Mouse (Mus musculus): ENCODE results near the gene Ifrd1.
A peak's percentile ranks its signal among the peaks of the same experiment; 100 is the strongest.

Ifrd1 gene

DNA sequence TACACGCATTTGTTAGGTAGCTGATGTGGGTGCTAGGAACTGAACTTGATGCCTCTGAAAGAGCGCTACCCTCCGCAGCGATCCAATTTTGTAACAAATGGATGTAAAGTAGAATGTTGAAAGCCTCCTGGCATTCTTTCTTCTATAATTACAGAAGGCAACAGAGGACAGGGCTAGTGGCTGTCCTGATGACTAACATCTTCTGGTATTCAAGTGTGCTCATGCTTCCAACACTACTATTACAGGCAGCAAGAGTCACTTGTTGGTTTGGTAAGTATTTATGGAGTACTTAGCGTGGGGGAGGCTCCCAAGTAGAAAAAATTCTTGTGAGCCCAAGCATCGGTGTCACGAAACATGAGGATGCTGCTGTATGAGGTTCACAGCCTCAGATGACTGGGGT is 9.1 kb downstream of the Ifrd1 start:
- no peak for DNase-seq

DNA sequence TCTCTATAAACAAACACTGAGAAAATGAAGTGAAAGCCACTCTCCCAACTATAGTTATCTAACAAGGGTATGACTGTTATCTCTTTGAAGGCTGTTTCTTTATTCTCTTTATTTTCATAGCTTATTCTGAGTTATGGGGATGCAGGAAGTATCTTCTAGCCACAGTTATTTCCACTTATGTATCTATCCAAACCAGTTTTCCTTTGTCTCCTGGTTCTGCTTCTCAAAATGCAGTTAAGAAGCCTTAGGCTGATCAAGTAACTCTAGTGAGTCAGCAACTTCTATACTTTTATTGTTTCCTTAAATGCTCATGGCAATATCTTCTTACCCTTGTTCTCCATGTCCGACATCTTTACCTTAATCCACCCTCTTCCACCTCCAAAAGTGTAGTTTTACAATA is 16.1 kb downstream of the Ifrd1 start:
- DNase-seq: no peak

DNA sequence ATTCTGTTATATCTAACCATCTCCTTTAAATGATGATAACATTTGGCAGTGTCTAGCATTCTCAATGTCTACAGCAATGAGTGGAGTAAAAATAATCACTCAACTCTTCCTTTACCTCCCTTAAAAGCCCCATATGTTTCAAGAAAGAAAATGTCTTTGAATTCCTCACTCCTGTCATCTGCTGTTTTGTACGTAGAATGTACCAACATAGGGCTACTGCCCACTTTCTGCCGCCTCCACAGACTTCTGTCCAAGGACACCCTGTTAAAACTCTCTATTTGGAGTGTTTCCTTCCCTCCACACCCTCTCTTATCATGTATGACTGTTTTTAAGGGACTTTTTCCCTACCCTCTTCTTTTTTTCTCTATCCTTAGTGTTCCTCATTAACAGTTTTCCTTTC is 16.7 kb downstream of the Ifrd1 start:
- no peak for DNase-seq

DNA sequence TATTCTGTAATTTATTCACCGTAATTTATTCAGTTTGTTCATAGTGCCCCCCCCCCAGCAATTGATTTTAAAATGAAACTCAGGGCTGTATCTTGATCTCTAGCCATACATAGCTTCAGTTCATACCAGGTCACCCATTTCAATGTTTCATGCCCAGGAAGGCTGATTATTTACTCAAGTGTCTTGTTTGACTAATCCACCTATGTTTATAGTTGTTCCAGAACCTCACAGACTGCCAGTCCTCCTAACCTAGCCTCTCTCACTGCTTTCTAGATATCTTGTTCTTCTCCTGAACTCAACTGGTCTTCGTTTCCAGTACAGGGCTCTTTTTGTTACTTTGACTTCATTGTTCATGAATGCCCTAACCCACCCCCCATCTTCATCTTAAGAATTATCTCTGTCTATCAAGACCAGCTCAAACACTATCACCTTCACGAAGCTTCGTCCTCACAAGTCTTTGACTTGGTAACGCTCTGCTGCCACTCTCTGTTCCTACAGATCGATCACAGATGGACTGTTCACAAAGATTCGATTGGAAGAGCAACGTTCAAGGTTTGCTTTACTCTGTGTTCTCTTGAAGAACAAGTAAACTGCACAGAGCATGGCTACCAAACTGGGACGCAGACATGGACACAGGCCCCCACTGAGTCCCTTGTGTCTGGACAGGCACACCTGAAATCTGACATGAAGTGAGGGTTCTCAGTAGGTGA is 24.0 kb downstream of the Ifrd1 start:
- DNase-seq: no peak

DNA sequence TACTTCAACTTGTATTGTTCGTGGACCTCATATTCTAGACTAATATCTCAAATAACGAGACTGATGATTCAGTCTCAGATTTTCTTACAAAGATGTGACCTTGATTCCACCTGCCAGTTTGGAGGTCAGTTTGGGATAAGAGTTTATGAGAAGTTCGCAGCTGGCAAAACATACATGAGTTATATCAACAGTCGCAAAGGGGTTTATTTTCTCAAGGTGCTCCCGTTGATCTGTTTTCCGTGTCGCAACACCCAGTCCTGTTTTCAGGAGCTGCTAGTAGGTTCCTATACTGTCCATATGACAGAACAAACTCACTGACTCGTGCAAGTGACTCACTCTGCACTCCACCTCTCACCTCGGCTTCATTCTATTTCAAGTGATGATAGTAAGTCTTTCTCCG is 24.6 kb downstream of the Ifrd1 start:
- no peak for DNase-seq

DNA sequence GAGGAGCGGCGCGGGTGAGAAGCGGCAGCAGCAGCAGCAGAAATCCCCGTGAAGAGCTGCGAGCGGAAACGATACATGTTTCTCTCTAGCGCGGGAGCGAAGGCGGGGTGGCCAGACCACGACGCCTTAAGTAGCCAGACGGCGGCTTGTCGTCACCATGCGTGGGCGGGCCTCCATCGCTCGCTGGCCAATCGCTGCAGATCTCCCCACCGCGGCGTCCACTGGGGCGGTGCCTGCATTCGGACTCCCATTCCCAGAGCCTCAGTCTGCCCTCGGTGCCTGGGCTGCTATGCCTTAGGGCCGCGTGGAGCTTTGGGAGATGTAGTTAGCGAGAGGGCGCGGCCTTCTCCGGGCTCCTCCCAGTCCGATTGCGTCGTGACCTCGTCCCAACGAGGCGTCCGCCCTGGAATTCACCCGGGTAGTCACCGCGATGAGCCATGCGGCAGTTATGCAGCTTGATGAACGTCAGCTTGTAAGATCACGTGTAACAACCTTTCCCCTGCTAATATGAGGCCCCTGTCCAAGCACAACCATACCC is 25.2 kb downstream of the Ifrd1 start:
- DNase-seq: peak; percentile 99

DNA sequence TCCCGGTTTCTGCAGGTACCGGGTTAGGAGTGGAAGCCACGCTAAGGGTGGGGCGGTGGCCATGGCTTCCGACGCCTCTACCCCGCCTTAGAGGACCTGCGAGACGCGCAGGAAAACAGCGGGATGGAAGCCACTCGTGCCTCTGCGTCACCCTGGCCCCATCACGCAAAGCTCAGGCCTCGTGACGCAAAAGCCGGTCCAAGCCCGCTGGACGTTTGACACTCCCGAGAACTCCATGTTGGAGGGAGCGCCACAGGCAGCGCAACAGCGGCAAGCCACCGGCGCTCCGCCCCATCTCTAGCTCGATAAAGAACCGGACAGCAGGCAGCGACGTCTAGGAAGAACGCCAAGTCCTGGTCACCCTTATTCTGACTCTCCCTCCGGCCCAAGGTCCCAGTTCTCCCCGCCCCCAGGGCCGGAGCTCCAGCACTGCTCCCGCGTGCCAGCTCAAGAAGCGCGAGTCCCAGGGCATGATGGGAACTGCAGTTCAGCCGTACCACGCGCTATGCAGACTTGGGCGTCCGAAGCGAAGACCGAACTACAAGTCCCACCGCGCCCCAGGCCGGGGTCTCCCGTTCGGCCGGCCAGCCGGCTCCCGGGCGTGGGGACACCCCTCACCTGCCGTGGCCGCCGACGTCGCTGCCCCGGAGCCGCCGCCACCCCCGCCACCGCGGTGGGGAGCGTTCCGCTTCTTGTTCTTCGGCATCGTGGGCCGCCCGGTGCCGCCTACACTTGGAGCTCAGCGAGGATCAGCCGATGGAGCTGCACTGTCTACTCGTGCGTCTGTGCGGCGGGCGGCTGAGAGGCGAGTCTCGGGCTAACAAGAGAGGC is 25.8 kb downstream of the Ifrd1 start:
- DNase-seq: peak; percentile 90

DNA sequence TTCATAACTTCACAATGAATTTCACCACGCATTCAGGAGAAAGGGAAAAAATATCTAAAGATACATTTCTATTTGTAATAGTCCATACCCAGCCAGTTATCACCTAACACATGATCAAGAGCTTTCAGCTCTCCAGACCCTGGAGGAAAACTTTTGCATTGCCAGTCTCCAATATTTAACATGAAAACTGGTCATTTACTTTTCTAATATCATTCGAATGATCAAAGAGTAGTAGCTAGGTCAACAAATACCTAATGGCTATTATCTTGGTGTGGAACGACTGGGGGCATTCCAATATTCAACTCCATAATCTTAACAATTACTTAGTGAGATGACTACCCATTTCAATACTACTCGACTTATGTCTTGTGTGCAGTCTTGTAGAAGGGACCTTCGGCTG is 26.7 kb downstream of the Ifrd1 start:
- no peak for DNase-seq

DNA sequence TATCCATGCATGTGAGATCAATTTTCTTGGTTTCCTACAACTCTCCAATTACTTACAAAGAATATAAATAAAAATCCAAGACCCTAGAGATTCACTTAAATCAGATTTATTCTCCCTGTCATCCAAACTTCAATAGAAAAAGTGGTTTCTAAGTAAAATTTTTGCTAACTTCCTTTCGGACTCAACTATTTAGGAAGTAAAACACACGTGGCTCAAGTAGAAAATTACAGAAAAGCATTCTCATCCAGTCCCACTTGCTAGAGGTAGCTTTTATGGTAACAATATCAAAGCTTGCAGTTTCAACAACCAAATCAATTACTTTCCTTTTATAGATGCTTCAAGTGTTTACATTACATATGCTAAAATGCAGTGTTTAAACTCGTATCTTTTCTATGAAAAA is 27.4 kb downstream of the Ifrd1 start:
- DNase-seq: no peak

DNA sequence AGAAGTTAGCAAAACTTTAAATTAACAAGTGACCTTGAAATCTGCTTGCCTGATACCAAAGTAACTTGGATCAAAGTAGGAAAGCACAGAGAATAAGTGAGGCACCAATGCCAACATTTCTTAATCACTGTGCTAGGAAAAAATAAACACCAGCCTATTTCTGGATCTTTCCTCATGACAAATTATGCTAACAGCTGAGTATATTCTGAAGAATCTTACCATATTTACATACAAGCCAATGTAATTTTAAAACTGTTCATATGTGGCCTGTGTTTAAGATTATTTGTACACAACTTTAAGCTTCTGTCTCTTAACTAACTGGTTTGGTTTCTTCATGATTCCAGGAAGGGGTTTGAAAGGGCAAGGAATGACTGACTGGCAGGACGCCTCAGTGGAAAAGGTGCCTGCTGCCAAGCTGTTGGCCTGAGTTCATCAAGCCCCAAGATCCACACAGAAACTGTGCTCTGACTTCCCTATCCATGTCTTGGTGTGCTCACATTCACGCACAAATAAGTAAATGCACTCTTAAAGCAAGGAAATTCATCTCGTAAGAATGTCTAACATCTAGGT is 28.2 kb downstream of the Ifrd1 start:
- no peak for DNase-seq

DNA sequence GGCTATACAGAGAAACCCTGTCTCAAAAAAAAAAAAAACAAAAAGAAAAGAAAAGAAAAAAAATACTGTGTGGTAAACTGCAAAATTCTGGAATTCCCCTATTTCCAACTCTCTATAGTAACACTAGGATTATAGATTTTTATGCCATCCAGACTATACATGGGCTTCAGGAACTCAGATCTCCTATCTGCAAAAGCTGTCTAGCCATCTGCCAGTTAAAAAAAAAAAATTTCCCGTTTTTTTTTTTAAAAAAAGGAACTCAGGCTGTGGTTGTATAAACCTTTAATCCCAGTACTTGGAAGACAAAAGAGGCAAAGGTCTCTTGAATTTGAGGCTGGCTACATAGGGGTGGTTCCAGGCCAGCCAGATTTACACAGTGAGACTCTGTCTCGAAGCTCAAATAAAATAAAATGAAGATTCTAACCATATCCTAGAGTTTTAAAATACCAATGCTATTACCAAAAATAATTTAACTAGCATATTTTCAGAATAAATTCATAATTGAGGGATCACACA is 29.8 kb downstream of the Ifrd1 start:
- no peak for DNase-seq

DNA sequence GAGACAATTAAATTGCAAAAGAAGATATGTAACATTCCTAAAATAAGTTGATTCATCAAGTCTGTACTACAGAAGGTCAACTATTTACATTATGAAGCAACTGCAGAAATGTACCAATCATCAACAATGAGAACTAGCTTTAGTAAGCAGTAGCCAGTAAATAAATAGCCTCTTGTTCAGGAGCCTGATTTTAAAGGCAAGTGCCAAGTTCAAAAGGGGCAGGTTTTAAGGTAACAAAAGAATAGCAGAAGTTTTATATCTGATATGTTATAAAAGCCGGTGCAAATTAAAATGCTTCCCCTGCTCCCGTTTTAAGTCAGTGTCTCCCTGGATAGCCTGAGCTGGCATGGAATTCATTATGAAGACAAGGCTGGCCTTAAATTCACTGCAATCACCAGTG is 30.5 kb downstream of the Ifrd1 start:
- no peak for DNase-seq

DNA sequence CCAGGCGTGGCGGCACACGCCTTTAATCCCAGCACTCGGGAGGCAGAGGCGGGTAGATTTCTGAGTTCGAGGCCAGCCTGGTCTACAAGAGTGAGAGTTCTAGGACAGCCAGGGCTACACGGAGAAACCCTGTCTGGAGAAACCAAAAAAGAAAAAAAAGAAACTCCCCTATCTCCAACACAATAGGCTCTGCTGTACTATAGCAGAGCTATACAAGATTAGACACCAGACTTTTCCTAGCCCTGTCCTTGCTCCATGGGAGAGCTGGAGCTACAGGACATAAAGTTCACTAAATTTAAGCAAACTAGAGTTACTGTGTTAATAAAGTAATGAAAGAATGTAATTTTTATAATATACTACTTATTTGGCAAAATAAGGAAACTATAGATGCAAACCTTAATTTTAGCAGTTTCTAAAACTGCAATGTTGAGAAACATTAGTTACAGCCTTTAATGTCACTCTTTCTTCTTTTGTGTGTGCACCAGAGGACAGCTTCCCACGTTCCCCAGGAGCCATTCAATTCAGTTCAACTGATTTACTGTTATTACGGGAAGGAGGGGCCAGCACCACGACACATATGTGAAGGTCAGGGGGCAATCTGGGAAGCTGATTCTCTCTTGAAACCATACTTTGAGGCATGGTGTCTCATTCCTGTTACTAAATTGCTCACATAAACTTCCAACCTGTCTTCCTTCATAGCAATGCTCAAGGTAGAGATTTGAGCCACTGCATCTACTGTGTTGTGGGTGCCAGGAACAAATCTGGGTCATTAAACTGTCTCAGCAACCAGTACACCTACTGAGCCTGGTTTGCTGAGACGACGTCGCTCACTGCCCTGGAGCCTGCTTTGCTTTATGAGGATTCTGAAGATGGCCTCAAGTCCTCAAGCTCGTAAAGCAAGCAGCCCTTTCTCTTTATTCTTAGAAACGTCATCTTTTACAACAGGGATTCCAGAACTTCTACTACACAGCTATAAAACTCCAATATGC is 33.1 kb downstream of the Ifrd1 start:
- no peak for DNase-seq

DNA sequence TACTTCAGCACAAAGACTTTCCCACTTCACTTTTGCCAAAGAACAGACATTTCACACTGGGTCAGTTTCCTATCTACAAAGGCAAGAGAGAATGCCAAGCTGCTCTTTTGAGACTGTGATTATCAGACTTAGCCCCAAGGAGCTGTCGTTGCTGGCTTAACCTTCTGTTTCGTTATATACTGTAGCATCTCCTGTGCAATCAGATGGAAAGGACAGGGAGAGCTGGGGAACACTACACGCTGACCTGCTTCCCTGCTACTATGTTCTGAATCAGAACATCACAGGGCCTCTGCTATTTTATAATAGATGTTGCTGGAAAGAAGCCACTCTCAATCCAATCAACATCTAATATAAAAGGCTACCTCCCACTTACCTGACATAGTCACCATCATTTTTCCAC is 39.3 kb downstream of the Ifrd1 start:
- DNase-seq: no peak

DNA sequence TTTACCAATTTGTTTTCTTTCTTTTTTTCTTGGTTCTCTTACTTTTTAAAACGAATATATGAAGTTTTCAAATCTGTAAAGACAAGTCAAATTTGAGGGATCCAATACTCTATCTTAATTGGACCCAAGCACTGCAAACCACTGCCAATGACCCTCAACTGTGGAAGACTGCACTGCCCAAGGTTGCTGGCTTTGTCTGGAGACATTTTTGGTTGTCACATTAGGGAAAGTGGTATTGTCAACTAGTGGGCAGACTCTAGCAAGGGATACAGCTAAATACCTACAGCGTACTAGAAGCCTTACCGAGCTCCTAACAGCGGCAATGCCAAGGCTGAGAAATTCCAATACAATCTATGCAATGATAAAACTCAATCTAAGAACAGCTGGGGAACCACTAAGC is 40.4 kb downstream of the Ifrd1 start:
- DNase-seq: no peak

DNA sequence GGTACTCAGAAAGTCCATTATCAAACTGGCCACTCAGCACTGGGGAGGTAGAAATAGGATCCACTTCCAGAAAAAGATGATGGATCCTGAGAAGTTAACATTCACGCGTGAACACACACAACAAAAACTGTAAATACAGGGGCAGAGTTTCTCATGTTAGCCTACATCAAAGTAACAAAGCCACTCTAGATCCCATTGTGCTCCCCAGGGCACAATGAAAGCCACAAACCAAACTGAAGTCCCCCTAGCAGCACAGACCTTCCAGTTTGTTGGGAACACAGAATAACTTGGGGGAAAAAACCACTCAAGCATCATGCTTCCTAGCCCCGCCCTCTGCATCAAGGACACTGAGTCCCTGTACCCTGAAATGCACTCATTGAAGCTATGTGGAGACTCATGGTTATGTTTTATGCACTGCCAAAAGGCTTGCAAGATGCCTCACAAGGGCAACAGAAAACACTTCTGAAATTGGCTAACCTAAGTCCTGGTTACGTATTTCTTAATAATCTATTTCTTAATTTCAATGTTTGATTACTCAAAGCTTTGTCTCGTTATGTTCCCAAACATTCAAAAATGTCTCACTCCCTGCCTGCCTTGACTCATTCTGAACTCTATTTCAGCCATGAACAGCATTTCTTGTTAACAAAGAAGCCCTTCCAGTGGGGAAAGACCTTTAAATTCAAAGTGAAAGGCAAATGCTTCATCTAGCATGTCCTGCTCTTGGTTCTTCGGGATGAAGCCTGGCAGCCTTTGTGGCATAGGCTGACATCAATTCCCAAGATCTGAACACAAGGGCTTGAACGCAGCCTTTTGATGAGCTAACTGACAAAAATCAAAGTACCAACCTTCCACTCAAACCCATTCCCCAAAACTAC is 45.9 kb downstream of the Ifrd1 start:
- DNase-seq: no peak

DNA sequence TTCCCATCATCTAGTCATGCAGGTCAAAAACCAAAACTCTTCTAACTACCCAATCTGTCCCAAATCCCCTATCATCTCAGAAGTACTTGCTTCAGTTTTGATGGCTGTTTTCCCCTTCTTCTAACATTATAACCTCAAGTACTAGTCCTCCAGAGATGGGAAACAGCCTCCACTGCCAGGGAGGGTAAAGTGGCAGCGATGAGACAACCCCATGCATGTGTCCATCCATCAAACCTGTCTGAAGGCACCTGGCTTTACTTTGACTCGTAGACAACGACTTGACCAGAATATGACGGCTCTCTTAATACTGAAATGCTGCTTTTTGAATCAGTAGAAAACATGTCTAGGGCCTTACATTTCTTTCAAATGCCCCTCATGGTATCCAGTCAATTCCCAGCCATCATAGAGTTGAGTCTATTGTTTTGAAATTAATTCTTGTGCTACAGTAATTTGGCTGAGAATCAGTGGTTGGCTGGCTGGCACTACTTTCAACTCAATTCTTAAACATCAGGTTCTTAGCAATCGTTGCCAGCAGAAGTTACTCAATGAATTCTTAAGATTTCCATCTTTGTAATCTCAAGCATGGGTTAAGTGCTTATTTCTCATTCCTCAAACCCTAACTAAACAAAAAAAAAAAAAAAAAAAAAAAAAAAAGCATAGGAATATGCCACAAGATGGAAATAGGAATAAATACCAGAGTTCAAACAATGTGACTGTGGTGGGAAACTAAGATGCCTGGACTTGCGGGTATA is 47.6 kb downstream of the Ifrd1 start:
- no peak for DNase-seq

DNA sequence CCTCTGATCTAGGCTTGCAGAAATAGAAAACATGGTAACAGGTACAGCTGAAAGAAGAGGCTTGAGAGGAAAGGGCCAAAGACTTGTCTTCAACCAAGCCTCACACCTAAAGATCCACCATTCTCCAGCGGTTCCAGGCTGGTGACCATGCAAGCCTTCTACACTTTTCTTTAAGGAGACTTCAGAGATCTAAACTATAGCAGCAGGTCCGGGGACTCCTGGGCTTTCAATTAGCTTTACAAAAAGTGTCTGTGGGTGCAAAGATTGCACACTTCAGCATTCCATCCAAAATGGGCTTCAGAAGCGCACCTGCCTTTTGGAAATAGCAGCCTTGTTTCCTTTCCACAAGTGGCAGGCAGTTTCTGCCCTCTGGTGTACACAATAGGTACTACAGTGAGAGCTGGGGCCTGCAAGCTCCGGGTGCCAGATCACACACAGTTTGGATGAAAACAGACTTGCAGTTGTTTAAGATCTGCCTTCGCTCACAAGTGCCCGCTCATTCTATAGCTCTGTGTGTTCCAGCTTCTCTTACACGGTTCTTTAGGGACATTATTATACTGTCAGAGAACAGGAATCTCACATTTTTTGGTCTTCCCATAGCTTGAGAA is 48.4 kb downstream of the Ifrd1 start:
- peak; percentile 80 for DNase-seq

DNA sequence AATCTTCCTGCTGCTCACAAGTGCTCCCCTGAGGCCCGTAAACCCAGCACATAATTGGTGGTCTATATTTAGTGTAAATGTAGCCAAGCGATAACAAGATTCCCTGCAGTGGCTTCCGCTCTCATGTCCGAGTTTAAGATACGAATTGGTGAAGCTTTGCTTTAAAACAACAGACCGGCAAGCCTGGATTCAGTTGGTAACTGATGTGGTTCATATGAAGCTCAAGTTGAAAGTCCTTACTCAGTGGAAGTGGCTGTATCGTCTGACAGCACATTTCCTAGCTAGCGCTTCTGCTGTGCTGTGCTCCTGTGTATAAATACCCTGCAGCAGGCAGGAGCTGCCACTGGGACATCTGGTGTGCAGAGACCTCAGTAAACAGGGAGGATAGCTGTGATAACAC is 49.0 kb downstream of the Ifrd1 start, which contains the start of gene Lsmem1:
Lsmem1 (minus strand) TSS at position 189 of the 400 bp plus-strand sequence.
- DNase-seq: peak; percentile 67

DNA sequence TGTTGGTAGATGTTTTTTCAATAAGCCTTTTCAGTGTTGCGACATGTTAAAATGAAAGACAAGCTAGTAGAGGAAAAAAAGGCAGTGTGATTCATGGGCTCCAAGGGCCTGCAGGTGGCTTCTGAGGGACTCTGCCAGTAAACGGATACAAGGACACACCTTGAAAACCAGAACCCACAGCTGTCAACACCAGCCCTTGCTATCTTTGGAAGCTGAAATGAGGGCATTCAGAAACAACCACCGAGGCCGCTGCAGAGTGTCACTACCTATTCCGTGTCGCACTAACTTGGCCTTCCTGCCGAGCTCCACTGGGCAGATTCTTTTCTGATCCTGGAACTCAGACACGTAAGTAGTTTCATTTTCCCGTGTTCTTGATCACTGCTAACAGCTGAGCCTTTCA is 49.9 kb downstream of the Ifrd1 start:
- peak; percentile 75 for DNase-seq

Measured in thymus, postnatal 4 days (tissue).